Mouse (Mus musculus) gastrocnemius, adult 8-10 months (tissue): Measurements from ENCODE around the gene Ccdc180. TPM values are rescaled to one million over a fixed set of nuclear protein-coding genes. Genes with fewer than 3 reads are reported as not detected.

Source experiments
- DNase-seq, 2 experiments: peaks; one replicate each; pipeline ENCODE4 v3.0.0; 2022; ENCODE audit warnings: low spot score in 2 of 2
- total RNA-seq, 4 experiments: library from RNA; stranded (reverse); gene quantifications; 2 replicates each; pipeline ENCODE4 v1.2.4; 2022

Ccdc180 gene
- total RNA-seq, 4 experiments from 2014 or later: not detected

DNA sequence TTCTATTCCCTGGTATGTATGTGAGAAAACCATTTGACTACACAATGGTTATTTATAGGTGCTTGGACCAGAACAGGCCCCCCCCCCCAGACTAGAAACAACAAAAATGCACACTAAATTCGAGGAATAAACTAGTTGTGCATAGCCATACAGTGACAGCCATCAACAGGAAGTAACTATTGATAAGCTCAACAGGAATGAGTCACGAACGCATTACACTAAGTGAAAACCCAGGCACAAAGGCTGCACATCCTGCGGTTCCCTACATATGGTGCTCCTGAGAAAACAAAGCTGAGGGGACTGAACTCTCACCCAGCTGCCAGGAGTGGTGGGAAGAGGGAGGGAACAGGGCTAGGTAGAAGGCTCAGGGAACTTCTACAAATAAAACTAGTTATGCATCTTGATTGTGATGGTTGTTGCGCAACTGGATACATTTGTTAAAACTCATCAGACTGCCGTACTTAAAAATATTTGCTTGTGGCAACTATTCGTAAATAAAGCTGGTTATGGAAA, 80.0 kb downstream of the Ccdc180 start:
- DNase-seq: no peak

DNA sequence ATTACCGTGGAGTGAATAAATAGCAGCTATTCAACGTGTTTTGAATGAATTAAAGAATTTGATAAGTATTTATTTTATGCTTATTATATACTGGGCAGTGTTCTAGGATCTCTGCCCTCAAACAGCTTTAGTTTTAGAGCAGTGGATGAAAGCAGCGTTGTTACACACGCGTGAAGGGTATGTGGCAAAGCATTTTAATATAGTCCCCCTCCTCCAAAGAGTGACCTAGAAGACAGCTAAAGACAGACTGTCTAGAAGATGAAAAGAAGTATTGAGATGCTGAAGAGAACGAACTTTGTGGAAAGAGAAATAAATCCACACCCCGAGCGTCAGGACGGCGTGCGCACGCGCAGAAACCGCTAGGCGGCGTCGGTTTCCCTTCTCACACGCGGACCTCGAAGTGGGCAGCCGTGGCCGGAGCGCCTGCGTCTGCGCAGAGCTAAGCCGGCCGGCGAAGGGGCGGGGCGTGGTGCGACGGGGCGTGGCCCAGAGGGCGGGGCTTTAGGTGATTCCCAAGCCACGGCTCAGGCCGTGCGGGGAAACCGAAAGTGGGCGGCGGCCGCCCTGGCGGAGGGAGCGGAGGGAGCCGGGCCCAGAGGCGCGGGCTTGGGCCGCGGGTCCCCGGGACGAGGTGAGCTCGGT, 81.8 kb downstream of the Ccdc180 start:
- peak; percentile 98 for DNase-seq

DNA sequence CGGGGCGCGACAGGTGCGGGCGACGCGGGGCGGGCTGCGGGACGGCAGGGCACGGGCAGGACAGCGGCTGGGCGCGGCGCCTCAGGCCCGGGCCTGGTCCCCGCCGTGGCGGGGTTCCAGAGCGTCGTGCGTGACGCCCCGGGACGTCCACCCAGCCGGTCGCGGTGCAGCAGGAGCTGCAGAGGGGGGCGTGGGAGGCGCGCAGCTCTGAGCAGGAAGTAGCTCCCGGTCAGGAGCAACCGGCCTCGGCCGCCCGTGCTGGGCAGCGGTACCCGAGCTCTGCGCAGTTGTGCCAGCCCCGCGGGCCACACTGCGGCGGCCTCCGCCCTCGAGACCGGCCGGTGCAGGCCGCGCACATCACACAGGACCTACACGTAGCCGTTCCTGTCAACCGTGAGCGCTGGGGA, 82.3 kb downstream of the Ccdc180 start:
- no peak for DNase-seq

DNA sequence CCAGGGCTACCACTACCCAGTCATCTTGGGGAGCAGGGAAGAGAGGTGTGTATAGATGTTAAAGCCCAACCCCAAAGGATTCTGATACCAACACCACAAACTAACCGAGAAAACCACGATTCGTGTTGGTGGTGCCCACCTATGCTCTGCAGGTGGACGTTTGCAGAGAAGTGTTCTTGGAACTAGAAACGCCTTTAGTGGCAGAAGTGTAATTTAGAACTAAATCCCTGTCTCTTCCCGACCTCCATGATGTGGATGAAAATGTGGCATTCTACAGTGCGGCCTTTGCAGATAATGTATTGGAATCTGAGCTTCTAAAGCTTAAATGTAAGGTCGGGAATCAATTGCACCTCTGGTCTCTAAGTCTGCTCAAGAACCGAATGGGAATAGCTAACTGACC, 82.8 kb downstream of the Ccdc180 start:
- DNase-seq: no peak

DNA sequence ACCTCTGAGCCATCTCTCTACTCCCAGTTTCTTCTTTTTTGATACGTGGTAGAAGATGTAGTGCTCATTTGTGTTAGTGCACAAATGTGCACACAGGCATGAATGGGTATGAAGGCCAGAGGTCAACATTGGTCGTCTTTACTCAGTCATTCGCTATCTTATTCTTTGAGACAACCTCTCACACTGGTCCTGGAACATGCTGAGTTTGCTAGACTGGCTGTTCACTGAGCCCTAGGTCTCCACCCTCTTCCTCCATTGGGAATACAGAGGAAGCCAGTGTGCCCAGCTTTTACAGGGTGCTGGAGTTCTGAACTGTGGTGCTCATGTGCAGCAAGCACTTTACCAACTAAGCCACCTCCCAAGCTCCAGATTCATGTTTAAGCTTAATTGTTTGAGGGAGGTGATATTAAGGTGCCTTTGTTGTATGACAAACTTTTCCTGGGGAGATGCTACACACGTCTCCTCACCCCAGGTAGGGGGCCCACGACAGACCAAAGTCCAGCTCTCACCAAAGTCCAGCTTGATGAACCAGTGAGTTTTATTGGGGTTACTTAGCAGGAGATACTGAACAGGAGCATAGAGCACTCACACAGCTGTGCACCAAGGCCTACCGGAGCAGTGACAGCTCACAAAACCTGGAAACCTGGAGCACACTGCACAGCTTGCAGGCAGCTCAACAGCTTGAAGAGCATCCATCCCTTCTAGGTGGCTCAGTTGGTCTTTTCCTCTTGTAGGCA, 87.0 kb downstream of the Ccdc180 start:
- no peak for DNase-seq

DNA sequence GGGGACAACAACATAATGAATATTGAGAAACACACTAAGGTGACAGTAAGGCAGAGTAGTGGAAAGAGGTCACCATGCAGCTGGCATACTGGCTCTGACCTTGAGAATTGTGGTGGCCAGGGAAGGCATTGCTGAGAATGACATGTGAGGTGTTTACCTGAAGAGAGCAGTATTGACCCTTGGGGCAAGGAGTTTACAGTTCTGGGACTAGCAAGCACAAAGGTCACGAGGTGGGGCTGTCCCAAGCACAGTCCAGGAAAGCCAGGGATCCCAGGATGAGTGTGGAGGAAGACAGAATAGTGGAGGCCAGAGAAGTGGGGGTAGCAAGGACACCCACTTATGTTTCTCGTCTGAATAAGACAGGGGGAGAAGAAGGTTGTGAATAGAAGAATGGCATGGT, 89.8 kb downstream of the Ccdc180 start:
- DNase-seq: no peak

DNA sequence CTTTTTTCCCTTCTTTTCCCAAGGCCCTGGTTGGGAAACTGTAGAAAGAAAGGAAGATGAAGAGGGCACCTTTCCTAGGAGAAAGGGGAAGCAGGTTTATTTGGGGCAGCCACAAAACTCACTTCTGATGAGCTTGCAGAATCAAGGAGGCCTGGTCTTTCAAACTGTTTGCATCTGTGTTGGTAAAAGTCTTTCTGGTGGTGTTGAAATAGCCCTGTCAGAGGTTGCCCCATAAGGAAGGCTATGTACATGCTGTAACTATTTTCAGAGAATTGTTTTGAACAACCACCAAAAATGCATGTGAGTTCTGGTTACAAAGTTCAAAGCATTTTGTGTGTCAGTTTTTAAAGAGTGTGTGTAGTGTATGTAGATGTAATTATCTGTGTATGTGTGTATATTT, 91.0 kb downstream of the Ccdc180 start:
- no peak for DNase-seq

DNA sequence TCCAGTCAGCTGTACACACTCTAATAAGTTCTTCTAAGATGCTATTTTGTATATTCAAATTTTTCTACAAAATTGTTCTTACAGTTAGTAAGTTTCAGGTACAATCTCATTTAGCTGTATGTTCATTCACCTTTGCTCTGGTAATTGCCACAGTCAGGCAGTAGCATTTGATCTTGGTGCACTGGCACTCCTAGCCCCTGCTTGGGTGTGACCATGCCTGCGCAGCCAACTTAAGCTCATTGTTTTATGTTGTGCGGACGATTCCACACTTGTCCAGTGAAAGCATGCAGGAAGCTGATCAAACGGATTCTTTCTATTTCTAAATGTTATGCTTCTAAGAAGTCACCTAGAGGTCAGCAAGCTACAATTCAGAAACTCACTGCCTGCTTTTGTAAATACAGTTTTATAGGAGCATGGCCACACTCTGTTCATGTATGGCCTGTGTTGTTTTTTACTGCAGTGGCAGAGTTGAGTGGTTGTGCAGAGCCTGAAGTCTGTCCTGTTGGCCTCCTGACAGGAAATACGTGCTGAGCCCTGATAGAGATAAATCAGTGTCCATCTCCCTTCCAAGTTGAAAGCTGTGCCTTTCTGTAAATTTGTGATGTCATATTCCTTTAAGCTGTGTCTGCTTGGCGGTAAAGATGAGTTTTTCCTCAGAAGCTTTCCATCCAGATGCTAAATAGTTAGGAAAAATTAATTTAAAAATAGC, 100.5 kb downstream of the Ccdc180 start:
- no peak for DNase-seq

DNA sequence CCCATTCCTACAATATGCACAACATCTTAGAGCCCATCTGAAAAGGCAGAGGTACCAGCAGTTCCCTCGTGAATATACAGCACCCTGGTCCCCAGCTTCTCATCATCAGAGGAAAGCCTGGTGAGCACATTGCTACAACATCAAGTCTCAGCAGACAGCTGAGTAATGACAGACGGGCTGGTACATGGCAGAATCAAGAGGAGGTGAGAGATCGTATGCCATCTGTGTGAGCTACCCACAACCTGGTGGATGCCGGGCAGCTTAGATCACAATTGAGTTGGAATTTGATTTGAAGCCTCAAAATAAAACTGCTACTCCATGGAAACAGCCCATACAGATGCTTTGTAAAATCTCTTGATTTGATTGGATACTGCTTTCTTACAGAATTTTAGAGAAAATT, 108.4 kb downstream of the Ccdc180 start:
- DNase-seq: no peak

Other genes with a start within 250 kb of the Ccdc180 start
- under 1 TPM; 0.27 to 0.81 (median 0.37) TPM for gene Aldh1b1, start 91.3 kb upstream of the Ccdc180 start, total RNA-seq
- gene Igfbpl1, start 63.4 kb upstream of the Ccdc180 start, total RNA-seq: not detected
- not detected for gene Stra6l, start 41.6 kb upstream of the Ccdc180 start, total RNA-seq
- 10 to 100 TPM in 2 of 4 experiments, 1 to 10 TPM in 2; 8.7 to 12.7 (median 9.5) TPM for gene Tdrd7, start 75.0 kb downstream of the Ccdc180 start, total RNA-seq
- gene Tmod1, start 148.6 kb downstream of the Ccdc180 start, total RNA-seq: 100 to 1,000 TPM; 175 to 195 (median 187) TPM
- 10 to 100 TPM; 11.7 to 16.9 (median 13.2) TPM for gene Ncbp1, start 248.3 kb downstream of the Ccdc180 start, total RNA-seq
- gene Tstd2, start 248.4 kb downstream of the Ccdc180 start, total RNA-seq: 10 to 100 TPM in 1 of 4 experiments, 1 to 10 TPM in 3; 8.4 to 11.9 (median 9.2) TPM